Mouse (Mus musculus) ES-E14 (cell line): ENCODE measurements around the gene Nr1h2. TPM values are rescaled to one million over a fixed set of nuclear protein-coding genes. Genes with fewer than 3 reads are reported as not detected.

ENCODE experiments used
- DNase-seq: peaks from one replicate; pipeline ENCODE4 v3.0.0-alpha.2; 2013; ENCODE audit warnings: low read depth, low spot score
- H3K27ac ChIP-seq: 2 replicates; pipeline ENCODE4 v1.5.1; 2012; ENCODE audit warnings: low read depth, mild to moderate bottlenecking, low read length, moderate library complexity, mixed read lengths; ENCODE audit not compliant: poor library complexity, insufficient read depth, severe bottlenecking
- H3K36me3 ChIP-seq: 2 replicates; pipeline ENCODE4 v1.6.1; 2012; ENCODE audit warnings: mild to moderate bottlenecking, low read length, moderate library complexity, mixed read lengths; ENCODE audit not compliant: control insufficient read depth, poor library complexity, insufficient read depth, severe bottlenecking
- H3K4me1 ChIP-seq, 2 experiments: fragments of 150-350 bp in 1 of 2; sonication (generic) in 1 of 2; 2 replicates each; pipeline ENCODE4 v1.6.1; 2012; ENCODE audit warnings: low read length in 2 of 2, mild to moderate bottlenecking in 1 of 2, mixed read lengths in 1 of 2; ENCODE audit not compliant: control insufficient read depth in 2 of 2, insufficient read depth in 2 of 2, poor library complexity in 1 of 2
- H3K4me3 ChIP-seq, 2 experiments: fragments of 150-350 bp in 1 of 2; sonication (generic) in 1 of 2; 2 replicates each; pipeline ENCODE4 v1.5.1; 2012; ENCODE audit warnings: low read length in 2 of 2, low read depth in 1 of 2, mild to moderate bottlenecking in 1 of 2, mixed read lengths in 1 of 2; ENCODE audit not compliant: insufficient read depth in 1 of 2, poor library complexity in 1 of 2, severe bottlenecking in 1 of 2
- H3K9ac ChIP-seq: 2 replicates; pipeline ENCODE4 v1.6.1; 2012; ENCODE audit warnings: low read depth, mild to moderate bottlenecking, low read length, mixed read lengths; ENCODE audit not compliant: poor library complexity, insufficient read depth, severe bottlenecking
- H3K9me3 ChIP-seq: fragments of 150-350 bp; sonication (generic); 2 replicates; pipeline ENCODE4 v1.6.1; 2012; ENCODE audit warnings: low read depth, mild to moderate bottlenecking, low read length; ENCODE audit not compliant: control insufficient read depth, insufficient read depth
- CHD2 ChIP-seq: IDR thresholded peaks from 2 replicates; pipeline ENCODE4 v1.6.1; 2014; ENCODE audit warnings: mild to moderate bottlenecking, low read depth, low read length, inconsistent platforms
- HCFC1 ChIP-seq: IDR thresholded peaks from 2 replicates; pipeline ENCODE4 v1.6.1; 2012; ENCODE audit warnings: low read length, inconsistent platforms, borderline replicate concordance; ENCODE audit not compliant: insufficient read depth
- MAFK ChIP-seq: IDR thresholded peaks from 2 replicates; pipeline ENCODE4 v1.6.1; 2014; ENCODE audit warnings: mild to moderate bottlenecking, low read depth, low read length, inconsistent platforms; ENCODE audit not compliant: insufficient read depth
- ZC3H11A ChIP-seq: IDR thresholded peaks from 2 replicates; pipeline ENCODE4 v1.6.1; 2012; ENCODE audit warnings: low read depth, mild to moderate bottlenecking, inconsistent platforms, low read length, borderline replicate concordance
- ZNF384 ChIP-seq: IDR thresholded peaks from 2 replicates; pipeline ENCODE4 v1.6.1; 2012; ENCODE audit warnings: low read depth, low read length, inconsistent platforms
- in situ Hi-C, 2 experiments: fragments of 600-800 bp; cut with MboI; formaldehyde crosslinking; loops; one replicate each; pipeline ENCODE4 v1.15.1; 2025; ENCODE audit warnings: low sequenced_read_pairs in 2 of 2, inconsistent platforms in 1 of 2; ENCODE audit not compliant: unreplicated experiment in 2 of 2
- total RNA-seq: library from RNA; depleted of rRNA; stranded (reverse); fragments of 300-350 nt; gene quantifications from 2 replicates; pipeline ENCODE4 v1.2.3, GENCODE M21; 2012

Gene Nr1h2
- total RNA-seq, 1 experiment = 78.5 TPM

DNA sequence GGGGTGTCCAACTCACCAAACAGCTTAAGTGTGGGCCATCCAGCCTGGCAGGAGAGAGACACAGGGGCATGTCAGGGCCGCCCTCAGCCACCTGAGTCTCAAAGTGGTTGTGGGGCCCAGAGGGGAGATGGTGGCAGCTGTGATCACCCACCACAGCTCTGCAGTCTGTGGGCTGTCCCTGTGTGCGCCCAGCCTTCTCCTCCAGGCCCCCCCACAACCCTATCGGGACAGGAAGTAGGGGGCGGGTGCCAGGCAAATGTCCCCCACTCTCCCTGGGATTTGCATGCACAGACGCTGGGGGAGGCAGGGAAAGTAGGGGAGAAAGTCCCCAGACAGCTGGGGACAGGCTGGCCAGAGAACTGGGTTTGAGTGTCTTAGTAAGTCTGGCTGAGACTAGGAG lies 22.5 kb downstream of the Nr1h2 start:
- no peak for DNase-seq
- Histone ChIP-seq H3K4me3 (no peak overlapping the region; a peak in 1 of 4 replicates), H3K36me3 (peaks cover 34% of the 10 kb centered on the region), H3K9me3 (no peaks in the 10 kb centered on the region), H3K4me1 (peaks cover 17 to 63% of the 10 kb centered on the region in 2 experiments; a peak in 3 of 4 replicates), H3K9ac (no peak overlapping the region), H3K27ac (no peak overlapping the region)
- in situ Hi-C loops = no loop called here
- no peak for TF ChIP-seq ZNF384
- TF ChIP-seq HCFC1 = no peak
- no peak for TF ChIP-seq CHD2
- TF ChIP-seq MAFK = no peak
- TF ChIP-seq ZC3H11A = no peak

DNA sequence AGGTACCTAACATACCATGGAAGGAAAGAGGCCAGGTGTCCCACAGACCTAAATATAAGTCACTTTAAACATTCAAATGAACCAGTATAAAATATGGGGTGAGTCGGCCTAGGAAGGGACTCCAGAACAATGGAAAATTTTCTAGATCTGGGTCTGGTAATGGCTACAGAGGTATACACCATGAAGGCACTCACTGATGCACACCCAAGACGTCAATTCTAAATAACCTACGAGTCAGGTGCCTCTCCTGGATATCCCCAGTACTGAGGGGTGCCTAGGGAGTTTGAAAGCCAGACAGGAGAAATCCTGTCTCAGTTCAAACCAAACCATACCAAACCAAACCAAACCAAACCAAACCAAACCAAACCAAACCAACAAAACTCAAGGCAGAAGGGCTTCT lies 23.2 kb downstream of the Nr1h2 start:
- no peak overlapping the region for H3K4me3 ChIP-seq
- no peak overlapping the region for H3K9ac ChIP-seq
- no peak overlapping the region for H3K27ac ChIP-seq
- in situ Hi-C loops = no loop called here
- TF ChIP-seq HCFC1 = no peak
- no peak for TF ChIP-seq ZC3H11A
- TF ChIP-seq CHD2 = no peak
- TF ChIP-seq MAFK = no peak
- no peak for TF ChIP-seq ZNF384
- no peaks in the 10 kb centered on the region for H3K9me3 ChIP-seq
- no peak for DNase-seq
- H3K4me1 ChIP-seq = peaks cover 15 to 57% of the 10 kb centered on the region in 2 experiments; a peak in 3 of 4 replicates
- H3K36me3 ChIP-seq = peaks cover 30% of the 10 kb centered on the region

DNA sequence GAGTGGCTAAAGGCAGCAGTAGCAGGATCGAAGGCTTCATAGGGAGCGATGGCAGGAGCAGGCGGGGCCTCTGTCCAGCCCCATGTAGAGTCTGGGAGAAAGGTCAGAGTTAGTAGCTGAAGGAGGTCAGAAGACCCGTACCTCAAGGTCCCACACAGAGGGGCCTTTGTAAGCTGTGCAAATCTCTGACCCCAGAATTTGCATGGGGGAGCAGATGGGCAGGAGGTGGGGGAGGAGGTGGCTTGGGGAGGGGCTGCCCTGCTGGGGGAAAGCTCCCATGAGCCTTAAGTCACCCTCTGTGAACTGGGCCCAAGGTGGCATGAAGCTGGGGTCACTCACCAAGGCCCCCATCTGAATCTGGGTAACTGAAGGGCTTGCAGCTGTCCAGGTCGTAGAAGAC lies 24.2 kb downstream of the Nr1h2 start:
- H3K4me3 ChIP-seq = no peak overlapping the region
- in situ Hi-C loops = no loop called here
- no peak overlapping the region for H3K9ac ChIP-seq
- H3K27ac ChIP-seq = no peak overlapping the region
- H3K9me3 ChIP-seq = no peaks in the 10 kb centered on the region
- no peak for TF ChIP-seq ZC3H11A
- no peak for TF ChIP-seq MAFK
- no peak for TF ChIP-seq CHD2
- TF ChIP-seq HCFC1 = no peak
- no peak for TF ChIP-seq ZNF384
- H3K4me1 ChIP-seq = peaks cover 12 to 53% of the 10 kb centered on the region in 2 experiments; a peak in 3 of 4 replicates
- no peak for DNase-seq
- peaks cover 21% of the 10 kb centered on the region for H3K36me3 ChIP-seq

DNA sequence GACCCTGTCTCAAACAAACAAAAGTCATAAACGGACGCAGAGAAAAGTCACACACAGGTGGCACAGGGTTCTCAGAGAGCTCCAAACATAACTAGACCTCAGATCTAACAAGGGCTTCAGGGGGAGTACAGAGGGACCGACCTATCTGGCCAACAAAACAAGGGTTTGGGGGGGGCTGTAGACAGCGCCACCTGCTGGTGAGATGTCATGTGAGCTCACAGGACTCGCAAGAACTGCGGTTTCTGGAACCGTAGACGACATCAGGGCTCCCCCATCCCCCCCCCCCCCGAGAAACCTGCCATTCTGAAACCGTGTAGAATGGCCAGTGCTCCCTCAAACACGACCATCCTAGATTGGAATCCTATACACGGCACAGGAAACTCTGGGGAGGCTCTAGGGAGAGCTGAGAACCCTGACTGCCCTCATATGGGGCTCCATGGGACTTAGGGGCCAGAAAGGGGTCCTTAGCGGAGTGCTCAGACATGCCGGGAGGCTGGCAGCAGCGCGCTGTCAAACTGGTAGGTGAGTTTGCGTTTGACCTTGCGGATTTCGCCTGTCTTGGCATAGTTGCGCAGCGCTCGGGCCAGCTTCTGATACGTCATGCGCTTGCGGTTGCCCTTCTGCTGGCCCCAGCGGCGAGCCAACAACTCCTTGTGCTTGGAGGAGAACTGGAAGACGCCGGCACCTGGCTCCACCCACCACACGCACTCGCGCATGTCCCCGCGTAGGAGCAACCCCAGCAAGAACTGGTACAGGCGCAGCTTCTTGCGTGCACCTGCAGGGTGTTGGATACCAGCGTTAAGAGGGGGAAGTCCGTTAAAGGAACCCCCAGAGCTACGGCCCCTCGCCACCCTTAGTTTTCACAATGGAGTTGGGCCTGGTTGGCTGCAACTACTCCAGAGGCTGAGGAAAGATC lies 26.0 kb downstream of the Nr1h2 start:
- Histone ChIP-seq H3K9me3 (no peaks in the 10 kb centered on the region), H3K9ac (peak overlapping the region; percentile 68), H3K4me1 (peaks cover 10 to 47% of the 10 kb centered on the region in 2 experiments; a peak in 2 of 4 replicates), H3K4me3 (peak overlapping the region; percentile 65 to 66), H3K36me3 (peaks cover 5% of the 10 kb centered on the region; the same call in 1 of the 2 replicates), H3K27ac (no peak overlapping the region)
- in situ Hi-C loops = no loop called here
- no peak for DNase-seq
- TF ChIP-seq HCFC1 = no peak
